Comparison of ENCODE assay signal across 8 mouse cellular contexts in genomic region chr15:89497391-89498048, GRCm38 (mm10). TPM values are rescaled to one million over a fixed set of nuclear protein-coding genes. Genes with fewer than 3 reads are reported as not detected.
DNase-seq lines count a peak whose midpoint lies in the region; ATAC-seq and TF ChIP-seq lines count a peak whose summit lies in the region.

No protein-coding gene starts in this region.

- 0 out of 2 replicates have a peak, but pooled peaks cover 4% of the 10 kb centered on the region for H3K36me3 ChIP-seq in heart, embryonic 14.5 days (ENCODE audit: control insufficient read depth, insufficient read depth, low read length)
- no peaks in the 10 kb centered on the region for H3K36me3 ChIP-seq in kidney, postnatal 0 days (ENCODE audit: insufficient read depth, low read length)

- peak overlapping the region; percentile 97 for H3K27ac ChIP-seq in layer of hippocampus, adult 2 months
- peak overlapping the region; percentile 61 to 83 for H3K27ac ChIP-seq in heart, embryonic 14.5 days (replicated peaks in 1 of 2; ENCODE audit: control insufficient read depth in 1 of 2, insufficient read depth in 1 of 2, low read depth in 2 of 2, low read length in 2 of 2)
- H3K27ac ChIP-seq in kidney, postnatal 0 days: peak overlapping the region; percentile 73

- no peak for TF ChIP-seq CTCF in layer of hippocampus, adult 2 months (conservative IDR thresholded peaks at IDR 0.05)
- no peak for TF ChIP-seq CTCF in kidney, postnatal 0 days (IDR thresholded peaks at IDR 0.05; ENCODE audit: low read depth)

- H3K4me2 ChIP-seq in heart, embryonic 14.5 days (ENCODE audit: low read length): no peak overlapping the region; the same call in 1 of the 2 replicates
- H3K4me2 ChIP-seq in kidney, postnatal 0 days (ENCODE audit: low read length): no peak overlapping the region

- 12% methylated on average over 4 of the region's 4 CpGs for WGBS in heart, embryonic 14.5 days
- WGBS in kidney, postnatal 0 days: 29% methylated on average over 4 of the region's 4 CpGs

- peak overlapping the region; percentile 75 for H3K9ac ChIP-seq in heart, embryonic 14.5 days (ENCODE audit: low read length)
- no peak overlapping the region for H3K9ac ChIP-seq in kidney, postnatal 0 days (ENCODE audit: low read depth, low read length)

- peak overlapping the region; percentile 81 for H3K4me3 ChIP-seq in layer of hippocampus, adult 2 months
- peak overlapping the region; percentile 60 to 79 for H3K4me3 ChIP-seq in heart, embryonic 14.5 days (ENCODE audit: control insufficient read depth in 1 of 2, insufficient read depth in 1 of 2, low read depth in 1 of 2, low read length in 2 of 2)
- peak overlapping the region; percentile 77 for H3K4me3 ChIP-seq in kidney, postnatal 0 days (replicated peaks; ENCODE audit: low read depth, low read length)

- no peak for DNase-seq in layer of hippocampus, adult 2 months (ENCODE audit: low spot score in 2 of 2)
- DNase-seq in layer of hippocampus, adult 11-12 months (ENCODE audit: low spot score): no peak
- peak; percentile 64 for DNase-seq in kidney, postnatal 0 days (ENCODE audit: low spot score)
- peak; percentile 90 for DNase-seq in lung, postnatal 25 days (ENCODE audit: low spot score)
- DNase-seq in spleen, postnatal 10 days (ENCODE audit: low spot score in 2 of 2): no peak
- DNase-seq in left cerebral cortex, adult 18-20 months (ENCODE audit: low spot score in 2 of 2): no peak
- DNase-seq in right cerebral cortex, postnatal 25 days: no peak

- peak; percentile 79 for ATAC-seq in heart, embryonic 14.5 days (ENCODE audit: insufficient number of reproducible peaks, insufficient read depth, low FRiP score, low read depth)
- ATAC-seq in kidney, postnatal 0 days (replicated peaks; ENCODE audit: low FRiP score, low read depth): no peak; the same call in 1 of the 2 replicates

- H3K27me3 ChIP-seq in heart, embryonic 14.5 days (ENCODE audit: control insufficient read depth, insufficient read depth, low read length): peaks cover 49% of the 10 kb centered on the region
- peaks cover 6% of the 10 kb centered on the region; the same call in 1 of the 2 replicates for H3K27me3 ChIP-seq in kidney, postnatal 0 days (ENCODE audit: insufficient read depth, low read length)

- H3K9me3 ChIP-seq in heart, embryonic 14.5 days (ENCODE audit: control insufficient read depth, low read length): peaks cover 4% of the 10 kb centered on the region; the same call in 1 of the 2 replicates
- H3K9me3 ChIP-seq in kidney, postnatal 0 days (replicated peaks; ENCODE audit: low read length): no peaks in the 10 kb centered on the region

- peaks cover 2 to 9% of the 10 kb centered on the region in 2 experiments; a peak in 3 of 4 replicates for H3K4me1 ChIP-seq in heart, embryonic 14.5 days (ENCODE audit: control insufficient read depth in 2 of 2, insufficient read depth in 2 of 2, low read length in 2 of 2)
- H3K4me1 ChIP-seq in kidney, postnatal 0 days (replicated peaks; ENCODE audit: insufficient read depth, low read length): no peaks in the 10 kb centered on the region; the same call in 1 of the 2 replicates

RNA-seq across cellular contexts. Expression of gene Shank3, which starts 1.9 kb away (rescaled TPM):
- 100 to 1,000 TPM; 243 to 251 TPM for total RNA-seq in layer of hippocampus, adult 2 months (2021)
- 2.2 and 2.4 TPM in 2 replicates for polyA plus RNA-seq in heart, embryonic 14.5 days (2014; fragmentation: Nextera tagmentation; extraction: Ambion mirVana)
- 1.0 and 1.2 TPM in 2 replicates for polyA plus RNA-seq in kidney, postnatal 0 days (2015; fragmentation: Nextera tagmentation; extraction: Ambion mirVana)
- total RNA-seq in left cerebral cortex, adult 18-20 months (2021): 100 to 1,000 TPM; 220 TPM

RNA-seq across cellular contexts. Expression of gene Arsa, which starts 20.3 kb away (rescaled TPM):
- 10 to 100 TPM; 29.2 to 31.4 TPM for total RNA-seq in layer of hippocampus, adult 2 months (2021)
- 12.5 and 14.1 TPM in 2 replicates for polyA plus RNA-seq in heart, embryonic 14.5 days (2014; fragmentation: Nextera tagmentation; extraction: Ambion mirVana)
- polyA plus RNA-seq in kidney, postnatal 0 days (2015; fragmentation: Nextera tagmentation; extraction: Ambion mirVana): 13.0 and 13.9 TPM in 2 replicates
- 10 to 100 TPM; 30.6 to 31.7 TPM for total RNA-seq in left cerebral cortex, adult 18-20 months (2021)

RNA-seq across cellular contexts. Expression of gene Mapk8ip2, which starts 43.8 kb away (rescaled TPM):
- 100 to 1,000 TPM; 254 to 279 TPM for total RNA-seq in layer of hippocampus, adult 2 months (2021)
- polyA plus RNA-seq in heart, embryonic 14.5 days (2014; fragmentation: Nextera tagmentation; extraction: Ambion mirVana): 0.41 and 0.42 TPM in 2 replicates
- 0.34 and 0.55 TPM in 2 replicates for polyA plus RNA-seq in kidney, postnatal 0 days (2015; fragmentation: Nextera tagmentation; extraction: Ambion mirVana)
- 100 to 1,000 TPM; 228 to 240 TPM for total RNA-seq in left cerebral cortex, adult 18-20 months (2021)

Comparison
In these comparisons a context has a peak if more than half of its experiments do, and no peak if none do; other contexts are left out.
1. DNase-seq: peak in kidney, postnatal 0 days (single experiment) and lung, postnatal 25 days (single experiment); none in layer of hippocampus, adult 2 months (0 of 2), layer of hippocampus, adult 11-12 months (single experiment), spleen, postnatal 10 days (0 of 2), left cerebral cortex, adult 18-20 months (0 of 2) and right cerebral cortex, postnatal 25 days (single experiment).
2. Peak in every context shown above with its lines, with median percentiles within 50 percentile points of each other: H3K27ac ChIP-seq and H3K4me3 ChIP-seq.